Mouse (Mus musculus): ENCODE measurements around the gene Ppara.

Gene Ppara

DNA sequence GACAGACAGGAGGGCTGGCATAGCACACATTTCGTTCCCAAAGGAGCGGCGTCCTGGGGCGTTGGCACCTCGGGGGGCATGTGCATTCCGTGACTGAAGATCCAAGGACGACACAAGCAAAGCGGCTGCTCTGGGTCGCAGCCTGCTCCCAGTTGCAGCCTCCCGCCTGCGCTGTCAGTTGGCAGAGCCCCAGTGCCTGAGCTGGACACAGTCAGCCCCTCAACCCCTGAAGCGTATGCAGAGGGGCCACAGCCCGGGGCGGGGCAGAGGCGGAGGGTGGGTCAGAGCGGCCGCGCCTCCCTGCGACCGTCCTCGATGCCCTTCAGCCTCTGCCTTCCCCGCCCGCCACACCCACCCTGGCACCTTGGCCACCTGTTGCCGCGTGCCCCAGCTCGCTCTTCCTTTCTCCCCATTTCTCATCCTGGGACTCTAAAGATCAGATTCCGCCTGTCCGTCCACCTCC is at the start of gene Ppara:
Gene Ppara (plus strand): TSS at position 413 of the 463 bp plus-strand sequence.
- DNase-seq (ENCODE audit: low spot score) = no peak

DNA sequence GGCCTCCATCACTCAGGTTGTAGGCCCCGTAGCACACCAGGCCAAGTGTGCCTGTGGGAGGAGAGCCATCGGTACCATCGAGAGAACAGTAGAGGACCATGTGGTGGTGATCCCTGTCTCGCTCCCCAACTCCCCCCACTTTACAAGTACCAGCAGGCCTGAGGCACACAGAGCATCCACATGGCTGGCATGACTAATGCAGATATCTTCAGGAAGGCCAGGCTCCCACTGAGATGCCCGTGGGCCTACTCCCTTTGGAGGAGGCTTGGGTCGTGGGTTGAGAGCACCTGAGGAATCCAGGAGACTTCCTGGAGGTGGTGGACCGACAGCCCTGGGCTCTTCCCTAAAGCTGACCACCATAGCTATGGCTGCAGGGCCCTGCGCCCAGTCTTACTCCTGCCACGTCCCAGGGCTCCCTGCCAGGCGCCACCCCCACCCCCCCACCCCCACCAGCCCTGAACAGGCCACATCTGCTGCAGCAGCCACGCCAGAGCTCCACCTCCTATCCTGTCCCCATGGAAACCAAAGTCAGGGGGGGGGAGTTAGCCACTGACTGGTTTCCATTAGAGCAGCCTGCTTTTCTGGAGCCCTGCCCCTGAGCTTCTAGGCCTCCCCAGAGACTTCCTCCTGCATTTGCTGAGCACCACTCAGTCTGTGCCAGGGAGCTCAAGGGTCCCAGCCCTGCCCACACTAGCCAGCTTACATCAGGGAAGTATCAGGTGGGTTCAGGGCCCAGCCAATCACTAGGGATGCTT is 48.0 kb upstream of the Ppara start:
- no peak for DNase-seq (ENCODE audit: low spot score)

DNA sequence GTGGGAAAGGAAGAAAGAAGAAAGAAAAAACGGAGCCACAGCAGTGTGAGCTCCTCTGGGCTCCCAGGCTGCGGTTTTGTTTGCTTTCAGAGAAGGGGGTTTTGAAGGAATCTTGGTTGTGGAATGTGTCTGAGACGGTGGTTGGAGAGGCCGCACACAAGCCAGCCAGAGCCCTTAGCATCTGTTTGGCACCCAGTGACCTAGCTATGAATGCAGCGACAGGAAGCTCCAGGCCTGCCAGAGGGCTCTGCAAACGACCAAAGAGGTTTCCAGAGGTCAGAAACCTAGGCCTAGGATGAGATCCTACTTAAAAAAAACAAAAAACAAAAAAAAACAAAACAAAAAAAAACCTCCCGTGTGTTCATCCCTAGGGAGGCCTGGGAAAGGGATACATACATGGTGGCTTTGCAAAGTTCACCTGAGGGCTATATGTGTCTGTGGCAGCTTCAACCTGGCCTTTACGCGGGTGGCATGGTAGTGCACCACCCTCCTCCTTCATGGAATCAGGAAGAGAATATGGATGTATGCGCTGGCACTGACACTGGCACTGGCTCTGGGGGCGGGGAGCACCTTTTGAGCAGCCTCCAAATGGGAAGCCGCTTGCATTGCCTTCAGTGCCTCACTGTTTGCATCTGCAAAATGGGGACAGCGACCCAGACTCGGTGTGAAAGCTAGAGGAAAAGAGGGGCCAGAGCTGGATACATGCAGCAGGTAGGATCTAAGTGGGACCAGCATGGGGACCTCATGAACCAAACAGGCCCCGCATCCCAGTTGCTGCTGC is 47.0 kb upstream of the Ppara start:
- no peak for DNase-seq (ENCODE audit: low spot score)

DNA sequence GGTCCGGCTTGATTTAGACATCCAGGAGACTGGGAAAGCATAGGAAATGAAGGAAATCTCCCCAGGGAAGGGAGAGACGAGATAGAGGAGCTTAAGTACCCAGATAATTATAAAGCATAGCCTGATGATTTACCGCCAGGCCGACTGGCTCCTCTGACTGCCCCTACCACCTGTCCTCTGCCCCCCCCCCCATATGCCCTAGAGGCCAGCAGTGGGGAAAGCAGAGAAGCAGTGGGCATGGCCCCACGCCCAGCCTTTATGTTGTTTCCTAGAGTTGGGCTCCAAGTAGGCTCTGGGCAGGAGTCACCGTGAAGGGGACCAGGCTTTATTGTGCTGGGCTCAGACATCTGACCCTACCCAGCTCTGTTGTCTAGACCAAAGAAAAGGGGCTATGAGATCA is 46.0 kb upstream of the Ppara start:
- DNase-seq (ENCODE audit: low spot score) = no peak

DNA sequence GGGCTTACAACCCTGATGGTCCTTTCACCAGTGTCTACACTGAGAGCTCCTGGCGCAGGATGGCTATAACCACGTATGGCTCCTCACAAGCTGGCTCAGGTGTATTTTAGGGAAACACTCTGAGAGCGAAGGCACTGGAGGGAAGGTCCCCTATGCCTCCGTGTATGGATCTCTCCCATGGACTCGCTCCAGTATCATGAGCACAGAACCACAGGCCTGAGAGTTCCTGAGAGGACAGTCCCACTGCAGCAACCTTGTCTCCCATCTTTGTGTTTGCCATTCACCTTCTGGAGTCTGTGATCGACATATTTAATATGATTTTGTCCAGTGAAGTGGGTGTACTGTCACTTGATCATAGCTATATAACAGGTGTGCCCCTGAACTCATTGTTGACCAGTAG is 45.3 kb upstream of the Ppara start:
- DNase-seq (ENCODE audit: low spot score) = no peak

DNA sequence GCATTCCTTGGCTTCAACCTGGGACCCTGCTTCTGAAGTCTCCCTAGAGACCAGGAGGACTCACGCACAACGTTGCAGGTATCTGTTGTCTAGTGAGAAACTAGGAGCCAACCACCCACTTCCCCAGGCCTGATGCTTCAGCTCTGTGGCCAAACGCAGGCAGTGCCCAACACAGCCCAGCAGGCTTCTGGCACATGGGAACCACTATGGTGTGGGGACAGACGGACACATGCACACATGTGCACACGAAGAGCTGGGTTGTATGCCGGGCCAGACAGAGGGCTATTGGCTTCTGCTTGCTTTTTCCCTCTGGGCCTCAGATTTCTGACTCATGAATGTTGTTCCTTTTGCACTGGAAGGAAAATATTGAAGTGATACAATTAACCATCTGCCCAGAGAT is 44.7 kb upstream of the Ppara start:
- no peak for DNase-seq (ENCODE audit: low spot score)

DNA sequence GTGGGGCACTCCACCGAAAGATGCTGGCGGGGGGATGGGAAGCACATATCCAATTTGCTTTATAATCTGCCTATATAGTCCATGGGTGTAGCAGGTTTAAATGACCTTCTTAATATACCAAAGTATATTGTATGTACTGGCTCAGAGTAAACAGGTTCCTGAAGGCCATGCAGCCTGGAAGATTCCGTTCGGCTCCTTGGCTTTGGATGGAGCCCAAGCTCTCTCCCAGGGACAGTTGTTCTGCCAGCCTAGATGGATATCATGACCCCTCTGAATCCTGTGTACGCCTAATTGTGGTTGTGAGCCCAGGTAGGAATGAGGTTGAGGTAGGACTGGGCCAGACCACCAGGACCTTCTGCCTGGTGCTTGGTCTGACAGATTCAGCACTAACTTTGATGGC is 43.9 kb upstream of the Ppara start:
- no peak for DNase-seq (ENCODE audit: low spot score)

DNA sequence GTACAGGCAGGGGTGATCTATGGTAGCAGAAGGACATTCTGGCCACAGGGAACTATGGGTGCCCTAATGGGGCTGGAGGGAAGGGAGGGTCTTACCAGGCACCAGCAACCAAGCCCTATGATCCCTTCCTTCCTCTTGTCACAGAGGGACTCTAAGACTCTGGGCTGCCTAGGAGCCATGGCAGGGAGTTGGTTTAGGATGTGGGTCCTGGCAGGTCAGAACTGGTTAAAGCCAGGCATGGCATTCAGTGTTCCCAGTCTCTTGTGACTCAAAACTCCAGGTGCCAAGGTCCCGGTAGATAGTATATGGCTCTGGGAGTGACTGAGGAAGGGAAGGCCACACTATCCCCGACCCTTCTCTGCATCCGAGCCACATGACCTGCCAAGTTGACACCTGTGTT is 41.7 kb upstream of the Ppara start:
- DNase-seq (ENCODE audit: low spot score) = no peak

DNA sequence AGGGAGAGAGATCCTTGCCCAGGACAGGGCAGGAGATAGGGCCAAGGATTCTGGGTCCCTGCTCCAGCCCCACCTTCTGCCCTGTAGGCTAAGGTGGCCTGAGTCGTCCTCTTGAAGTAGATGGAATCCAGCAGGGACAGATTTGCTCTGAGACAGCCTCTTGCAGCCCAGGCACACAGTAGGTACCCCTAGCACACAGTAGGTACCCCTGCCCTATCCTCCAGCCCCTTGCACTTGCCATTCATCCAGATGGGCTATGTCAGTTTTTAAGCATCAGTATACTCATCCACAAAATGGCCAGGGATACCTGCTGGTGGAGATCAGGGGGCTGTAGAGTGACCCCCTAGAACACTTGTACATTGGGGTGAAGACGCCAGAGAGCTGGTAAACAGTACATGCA is 41.0 kb upstream of the Ppara start:
- DNase-seq (ENCODE audit: low spot score) = no peak

DNA sequence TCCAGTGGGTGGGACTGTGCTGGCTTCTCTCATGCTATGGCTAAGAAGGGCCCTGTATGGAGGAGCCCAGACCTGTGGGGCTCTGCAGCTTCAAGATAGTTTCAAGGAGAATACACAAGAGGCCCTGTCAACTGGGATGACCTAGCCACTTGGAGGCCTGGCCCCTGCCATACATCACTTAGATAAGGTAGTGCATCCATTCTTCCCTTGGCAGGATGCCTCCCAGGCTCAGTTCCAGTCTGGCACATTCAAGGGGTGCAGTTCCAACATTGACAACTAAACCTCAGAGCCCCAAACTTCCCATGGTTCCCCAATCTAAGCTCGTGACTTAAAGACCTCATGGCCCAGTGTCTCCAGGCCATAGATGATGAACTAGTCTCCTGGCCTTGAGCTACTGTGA is 40.4 kb upstream of the Ppara start:
- no peak for DNase-seq (ENCODE audit: low spot score)

DNA sequence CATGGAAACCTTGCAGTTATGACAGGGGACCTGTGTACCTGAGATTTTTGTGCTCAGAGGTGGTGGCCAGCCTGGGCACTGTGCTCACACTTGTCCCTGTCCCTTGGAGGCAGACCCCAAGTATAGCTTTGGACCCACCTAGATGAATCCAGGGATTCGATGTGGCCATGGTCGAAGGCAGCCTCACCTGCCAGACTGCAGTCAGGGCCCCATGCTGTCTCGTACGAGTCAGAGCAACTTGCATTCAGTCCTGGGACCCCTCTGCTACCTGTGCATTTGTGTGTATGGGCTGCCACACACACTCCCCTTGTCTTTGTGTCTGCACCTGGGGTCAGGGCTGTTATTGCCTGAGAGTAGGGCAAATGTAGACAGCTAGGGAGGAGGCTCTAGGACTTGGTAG is 39.5 kb upstream of the Ppara start:
- no peak for DNase-seq (ENCODE audit: low spot score)

DNA sequence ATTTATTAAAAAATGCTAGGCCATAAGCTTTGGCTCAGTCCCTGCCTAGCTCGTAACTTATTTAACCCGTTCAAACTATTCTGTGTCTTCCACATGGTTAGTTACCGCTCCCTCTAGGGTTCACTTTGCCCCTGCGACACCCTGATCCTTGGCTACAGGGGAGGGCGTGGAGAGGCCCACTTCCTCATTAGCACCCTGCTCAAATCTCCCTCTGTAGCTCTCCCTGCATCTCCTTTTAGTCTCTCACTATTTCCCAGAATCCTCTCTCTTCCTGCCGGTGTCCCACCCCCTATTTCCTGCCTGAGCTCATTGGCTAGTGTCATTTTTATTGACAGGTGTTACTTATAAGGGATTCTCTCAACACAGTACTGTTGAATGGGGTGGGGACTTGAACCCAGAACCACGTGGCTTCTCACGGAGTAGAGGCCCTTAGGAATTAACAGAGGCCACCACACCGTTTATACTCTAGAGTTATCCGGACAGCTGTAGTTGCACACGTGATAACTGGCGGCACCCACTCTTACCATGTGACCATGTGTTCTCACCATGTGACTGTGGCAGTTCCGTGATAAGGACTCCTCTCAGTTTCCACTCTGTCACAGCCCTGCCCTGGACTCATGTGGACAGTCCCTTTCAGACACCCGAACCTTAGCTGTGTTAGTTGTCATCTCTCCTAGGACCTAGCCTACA is 36.3 kb upstream of the Ppara start:
- no peak for DNase-seq (ENCODE audit: low spot score)

DNA sequence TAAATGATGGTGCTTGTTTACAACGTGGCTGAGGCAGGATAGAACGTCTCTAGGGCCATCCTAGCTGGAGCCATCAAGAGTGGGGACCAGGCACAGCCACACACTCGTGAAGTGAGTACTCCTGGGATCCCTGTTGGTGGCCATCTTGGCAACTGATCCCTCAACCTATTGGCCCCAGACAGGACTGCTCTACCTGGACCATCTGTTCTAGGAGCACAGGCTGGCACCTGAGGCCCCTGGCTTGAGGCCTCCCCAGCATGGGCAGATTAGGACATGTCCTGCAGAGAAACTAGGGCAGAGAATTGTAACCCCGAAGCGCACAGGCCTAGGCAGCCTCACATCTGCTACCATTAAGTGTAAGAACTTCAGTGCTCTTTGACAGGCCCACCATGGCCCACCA is 35.3 kb upstream of the Ppara start:
- no peak for DNase-seq (ENCODE audit: low spot score)

DNA sequence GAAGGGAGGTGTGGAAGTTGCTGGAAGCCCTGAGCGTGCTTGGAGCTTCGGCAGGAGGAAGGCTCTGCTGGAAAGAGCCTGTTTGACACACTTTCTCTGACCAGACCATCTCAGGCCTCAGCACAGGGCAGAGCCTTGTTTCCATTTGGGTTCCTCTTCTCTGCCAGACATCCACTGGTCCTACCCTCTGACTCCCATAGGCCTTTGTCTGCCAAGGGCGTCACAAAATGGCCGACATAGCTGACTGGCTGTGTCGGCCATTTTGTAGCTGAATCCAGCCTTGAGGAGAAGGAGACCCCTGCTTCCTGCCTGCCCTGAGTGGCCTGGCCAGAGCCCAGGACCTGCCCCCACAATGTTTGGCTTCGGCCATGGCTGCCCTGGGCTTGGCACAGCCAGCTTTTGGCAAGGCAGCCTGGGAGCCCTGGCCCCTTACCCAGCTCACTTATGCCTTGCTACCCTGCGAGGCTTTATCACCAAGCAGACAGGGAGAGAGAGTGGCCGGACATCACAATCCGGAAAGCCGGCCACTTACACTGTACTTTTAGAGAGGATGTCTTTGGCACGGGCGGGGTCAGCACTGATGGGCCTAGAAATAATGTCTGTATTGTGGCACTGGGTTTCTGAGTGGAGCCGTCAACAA is 34.8 kb upstream of the Ppara start:
- no peak for DNase-seq (ENCODE audit: low spot score)

DNA sequence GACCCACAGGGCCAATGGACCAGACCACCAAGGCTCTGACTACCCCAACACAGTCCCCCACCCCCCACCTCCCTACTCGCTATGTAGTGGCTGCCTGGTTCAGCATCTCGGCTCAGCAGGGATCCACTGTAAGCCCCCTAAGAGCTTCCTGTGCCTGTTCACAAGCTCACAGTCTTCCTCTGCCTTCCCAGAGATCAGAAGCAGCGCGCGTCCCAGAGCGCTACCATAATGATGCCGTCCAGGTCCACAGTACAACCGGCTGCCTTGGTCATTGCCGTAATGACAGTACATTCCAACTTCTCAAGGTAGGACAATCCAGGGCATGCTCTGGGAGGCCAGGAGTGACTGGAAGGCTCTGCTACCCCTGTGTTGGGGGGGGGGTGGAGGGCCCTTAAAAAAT is 34.1 kb upstream of the Ppara start:
- DNase-seq (ENCODE audit: low spot score) = no peak

DNA sequence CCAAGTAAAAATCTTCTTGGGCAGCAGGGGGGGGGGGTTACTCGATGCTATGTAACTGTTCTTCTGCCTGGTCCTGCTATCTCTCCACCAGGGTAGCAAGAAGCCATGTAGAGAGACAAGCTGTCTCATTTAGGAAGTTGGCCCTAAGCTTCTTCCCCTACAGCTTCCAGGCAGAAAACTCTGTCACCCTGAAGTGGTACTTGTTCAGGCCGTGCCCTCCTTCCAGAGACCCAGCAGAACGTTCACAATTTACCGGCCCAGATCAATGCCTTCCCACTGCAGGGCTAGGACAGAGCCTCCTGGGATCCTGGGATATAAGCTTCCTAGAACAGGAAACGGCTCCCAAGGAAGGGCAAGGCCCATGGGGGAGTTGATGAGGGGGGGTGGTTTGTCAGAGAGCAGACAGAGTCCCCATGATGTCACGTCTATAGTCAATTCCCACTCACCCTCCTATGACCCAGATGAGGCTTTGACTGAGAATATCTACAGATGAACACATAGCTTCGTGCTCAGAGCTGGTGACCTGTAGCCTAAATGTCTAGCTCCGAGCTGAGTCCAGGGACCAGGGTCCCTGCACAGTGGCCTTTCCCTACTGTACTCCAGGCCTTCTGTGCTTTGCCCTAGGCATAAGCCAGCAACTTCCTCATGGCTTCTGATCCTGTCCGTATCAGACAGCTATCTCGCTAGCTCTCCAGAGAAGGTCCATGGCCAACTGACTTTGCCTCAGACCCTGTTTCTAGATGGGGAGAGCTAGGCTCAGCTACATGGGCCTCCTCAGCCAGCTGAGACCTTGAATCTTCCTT is 33.5 kb upstream of the Ppara start:
- DNase-seq (ENCODE audit: low spot score) = no peak

DNA sequence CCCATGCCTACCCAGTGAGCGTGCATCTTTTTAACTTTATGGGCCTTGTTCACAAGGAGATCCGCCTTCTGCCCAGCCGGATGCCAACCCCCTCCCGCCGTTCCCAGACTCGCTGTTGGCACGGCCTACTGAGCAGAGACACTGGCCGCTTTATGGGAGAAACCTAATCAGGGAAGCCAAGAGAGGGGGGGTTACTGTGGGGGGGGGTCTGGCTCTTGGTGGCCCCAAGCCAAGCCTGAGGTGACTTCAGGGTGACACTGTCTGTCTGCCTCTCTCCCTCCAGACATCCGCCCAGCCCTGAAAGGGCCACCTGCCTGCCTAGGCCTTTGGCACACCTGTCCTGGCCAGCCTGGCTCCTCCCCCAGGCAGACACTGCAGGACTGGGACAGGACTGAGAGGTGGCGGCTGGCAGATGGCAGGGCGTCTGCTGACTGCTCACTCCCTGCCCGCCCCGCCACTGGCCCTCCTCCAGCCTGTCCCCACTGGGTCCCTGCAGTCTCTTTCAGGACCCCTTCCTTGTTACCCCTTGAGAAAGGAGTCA is 32.3 kb upstream of the Ppara start:
- no peak for DNase-seq (ENCODE audit: low spot score)

DNA sequence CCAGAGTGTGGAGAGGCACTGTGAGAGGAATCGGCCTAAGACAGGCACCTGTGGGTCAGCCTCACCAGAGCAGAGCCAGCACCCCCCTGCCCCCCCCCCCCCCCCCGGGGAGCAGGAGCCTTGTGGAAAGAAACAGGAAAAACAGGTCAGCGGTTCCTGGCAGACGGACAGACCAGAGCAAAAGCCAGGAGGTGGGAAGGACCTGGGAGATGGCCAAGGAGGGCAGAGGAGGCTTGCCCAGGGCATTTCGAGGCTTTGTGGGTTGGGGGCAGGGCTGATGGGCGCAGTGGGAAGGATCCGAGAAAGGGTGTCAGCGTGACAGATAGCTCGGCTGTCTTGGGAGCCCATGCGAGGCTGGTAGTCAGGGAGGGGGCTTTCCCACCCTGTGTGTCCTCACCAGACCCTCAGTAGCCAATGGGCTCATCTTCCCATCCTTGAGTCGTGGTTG is 31.6 kb upstream of the Ppara start:
- DNase-seq (ENCODE audit: low spot score) = no peak

DNA sequence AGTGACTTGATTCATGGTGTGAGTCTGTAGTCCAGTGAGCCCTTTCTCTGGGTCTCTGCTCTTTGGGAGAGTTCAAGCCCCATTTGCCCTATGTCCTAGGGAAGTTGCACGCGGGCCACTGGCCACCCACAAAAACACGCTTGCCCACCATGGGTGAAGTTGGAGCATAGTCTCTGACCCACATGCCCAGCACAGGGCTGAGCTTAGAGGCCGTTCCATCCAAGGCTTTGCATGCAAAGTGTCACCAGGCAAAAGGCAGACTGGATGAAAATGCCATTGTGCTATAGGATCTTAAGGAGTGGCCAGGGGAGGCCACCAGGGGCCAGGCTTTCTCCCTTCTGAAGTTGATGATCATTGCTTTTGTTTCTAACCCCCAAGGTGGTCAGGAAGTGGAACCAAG is 30.9 kb upstream of the Ppara start:
- DNase-seq (ENCODE audit: low spot score) = no peak

DNA sequence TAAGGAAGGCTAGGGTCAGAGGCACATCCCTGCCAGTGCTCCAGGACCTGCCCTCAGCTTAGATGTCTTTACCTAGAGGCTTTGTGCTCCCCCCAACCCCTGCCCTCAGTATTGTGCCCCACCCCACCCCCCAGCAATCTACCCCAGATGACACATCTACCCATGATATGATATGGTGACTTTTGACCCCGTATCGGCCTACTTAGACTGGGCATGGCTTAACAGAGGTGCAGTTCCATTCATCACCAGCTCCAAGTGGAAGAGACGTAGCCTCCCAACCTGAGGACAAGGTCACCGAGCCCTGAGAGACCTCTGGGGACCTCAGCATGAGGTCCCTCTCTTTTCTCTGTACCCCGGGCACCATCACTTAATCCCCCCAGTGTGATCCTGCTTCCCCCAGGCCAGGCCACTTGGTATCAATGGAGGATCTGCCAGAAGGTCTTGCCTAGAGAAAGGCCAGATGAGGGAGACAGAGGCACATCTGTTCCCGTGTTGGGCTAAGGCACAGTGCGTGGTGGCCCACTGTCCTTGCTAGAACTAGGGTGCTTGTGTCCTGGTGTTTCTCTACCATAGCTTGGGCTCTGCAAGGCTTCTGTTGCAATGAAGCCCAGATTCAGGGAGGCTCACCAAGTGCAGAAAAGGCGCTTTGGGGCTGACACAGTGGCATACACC is 30.3 kb upstream of the Ppara start:
- DNase-seq (ENCODE audit: low spot score) = no peak

DNA sequence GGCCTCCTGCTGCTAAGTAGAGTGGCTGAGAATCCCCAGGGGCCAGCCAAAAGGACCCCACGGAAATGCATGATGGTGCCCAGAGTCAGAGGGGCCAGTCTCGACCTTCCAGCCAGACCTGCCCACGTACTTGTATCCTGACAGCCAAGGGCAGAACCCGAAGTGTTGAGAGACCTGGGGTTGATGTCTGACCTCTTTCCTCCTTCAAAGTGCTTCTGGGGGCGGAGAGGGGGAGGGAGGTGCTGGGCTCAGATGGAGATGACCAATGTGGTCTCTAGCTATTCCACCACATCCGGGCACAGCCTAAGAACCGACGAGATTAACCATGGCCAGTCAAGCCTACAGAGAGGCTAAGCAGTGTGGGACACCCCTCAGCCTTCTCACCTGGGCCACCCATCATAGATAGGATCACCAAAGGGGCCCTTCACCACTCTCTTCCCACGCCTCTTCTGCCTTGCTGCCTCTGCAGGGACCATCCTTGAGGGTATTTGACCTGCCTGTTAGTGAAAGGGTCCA is 29.7 kb upstream of the Ppara start:
- no peak for DNase-seq (ENCODE audit: low spot score)
